Mouse (Mus musculus): ENCODE measurements around the gene Asxl1. TPM values are rescaled to one million over a fixed set of nuclear protein-coding genes. Genes with fewer than 3 reads are reported as not detected.

Gene Asxl1
- total RNA-seq, 2 experiments from 2014 or later: 34.6 to 34.9 TPM

DNA sequence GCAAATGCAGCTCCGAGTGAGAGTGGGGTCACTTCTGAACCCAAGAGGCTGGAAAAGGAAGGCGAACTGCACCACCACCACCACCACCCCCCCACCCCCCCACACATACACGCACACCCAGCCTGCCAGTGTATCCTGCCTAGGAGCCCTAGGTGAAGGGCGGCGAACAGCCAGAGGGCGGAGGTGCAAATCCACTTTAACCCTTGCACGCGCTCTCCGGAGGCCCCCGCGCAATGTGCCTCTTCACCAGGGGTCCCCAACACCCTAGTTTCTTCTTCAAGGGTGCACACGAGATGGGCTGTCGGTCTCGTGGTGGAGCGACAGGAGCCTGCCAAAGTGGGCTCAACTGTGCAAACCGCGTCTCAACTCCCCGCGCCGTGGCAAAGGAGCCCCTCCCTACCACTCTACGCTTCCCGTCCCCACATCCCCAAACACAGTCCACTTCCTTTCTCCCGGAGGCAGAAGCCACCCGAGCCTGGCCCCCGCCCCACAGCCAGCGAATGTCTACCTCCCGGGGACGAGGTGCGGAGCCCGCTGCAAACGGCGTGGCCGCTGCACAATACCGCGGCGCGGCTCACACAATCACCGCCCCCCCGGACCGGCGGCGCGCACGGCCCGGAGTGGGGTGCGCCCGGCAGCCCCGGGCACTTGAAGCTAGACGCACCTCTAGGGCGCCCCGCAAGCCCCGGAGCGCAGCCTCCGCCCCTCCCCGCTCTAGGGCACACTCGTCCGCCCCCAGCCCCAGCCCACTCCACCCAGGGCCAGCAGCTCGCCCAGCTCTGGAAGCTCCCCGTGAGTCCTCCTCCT is 98.0 kb downstream of the Asxl1 start:
- DNase-seq (ENCODE audit: low spot score in 2 of 2): no peak
- Histone ChIP-seq H3K4me3 (peak overlapping the region; percentile 85), H3K27ac (peak overlapping the region; percentile 94)
- no peak for TF ChIP-seq CTCF (conservative IDR thresholded peaks at IDR 0.05)

DNA sequence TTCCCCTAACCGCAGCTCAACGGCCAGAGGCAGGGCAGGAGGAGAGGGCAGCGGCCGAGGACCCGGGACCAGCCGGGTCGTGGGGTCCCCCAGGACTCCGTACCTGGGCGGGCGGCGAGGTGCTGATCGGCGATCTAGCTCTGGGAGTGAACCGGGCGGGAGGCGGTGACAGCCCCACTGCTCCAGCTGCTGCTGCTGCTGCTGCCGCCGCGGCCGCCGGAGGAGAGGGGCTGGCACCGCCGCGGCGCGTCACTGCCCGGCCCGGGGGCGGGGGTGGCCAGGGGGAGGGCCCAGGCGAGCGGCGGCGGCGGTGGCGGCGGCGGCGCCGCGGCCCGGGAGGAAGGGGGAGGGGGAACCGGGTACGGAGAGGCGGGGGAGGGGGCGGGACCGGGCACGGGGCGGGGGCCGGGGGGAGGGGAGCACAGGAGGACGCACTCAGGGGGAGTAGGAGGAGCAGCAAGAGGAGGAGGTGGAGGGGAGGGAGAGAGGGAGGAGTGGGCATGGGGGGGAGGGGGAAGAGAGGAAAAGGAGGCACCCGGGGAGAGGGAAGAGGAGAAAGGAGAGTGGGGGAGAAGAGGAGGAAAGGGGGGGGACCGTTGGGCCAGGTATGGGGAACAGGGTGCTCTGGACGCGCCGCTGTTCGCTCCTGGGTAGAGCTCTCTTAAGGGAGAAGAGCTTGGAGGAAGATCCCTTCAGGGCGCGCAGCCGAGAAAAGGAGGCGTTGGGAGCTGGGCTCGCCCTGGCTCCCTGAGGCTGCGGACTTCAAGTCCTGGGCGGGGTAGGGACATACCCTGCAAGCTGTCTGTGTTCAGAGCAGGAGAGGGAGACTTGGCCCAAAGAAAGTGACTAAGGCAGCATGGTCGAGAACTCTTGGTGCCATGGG is 98.9 kb downstream of the Asxl1 start:
- H3K27ac ChIP-seq: peak overlapping the region; percentile 94

GRCm38 (mm10) chr2:153445137-153446016 is 99.7 kb downstream of the Asxl1 start:
- no peak for TF ChIP-seq CTCF (conservative IDR thresholded peaks at IDR 0.05)
- Histone ChIP-seq H3K27ac (peak overlapping the region; percentile 87), H3K4me3 (peak overlapping the region; percentile 68)
- no peak for DNase-seq (ENCODE audit: low spot score in 2 of 2)

More for the DNA sequence above, 98.9 kb downstream of the Asxl1 start:
- DNase-seq (ENCODE audit: low spot score in 2 of 2): peak; percentile 32 to 54
- H3K4me3 ChIP-seq: peak overlapping the region; percentile 85
- TF ChIP-seq CTCF (conservative IDR thresholded peaks at IDR 0.05): no peak

- TF ChIP-seq CTCF (conservative IDR thresholded peaks at IDR 0.05): peak; percentile 92
- H3K27ac ChIP-seq: peak overlapping the region; percentile 87; the same call in 1 of the 2 replicates
- H3K4me3 ChIP-seq: peak overlapping the region; percentile 68
- peak; percentile 67 to 74 for DNase-seq (ENCODE audit: low spot score in 2 of 2)
Observed at GRCm38 (mm10) chr2:153446017-153446408, 100.4 kb downstream of the Asxl1 start.

DNA sequence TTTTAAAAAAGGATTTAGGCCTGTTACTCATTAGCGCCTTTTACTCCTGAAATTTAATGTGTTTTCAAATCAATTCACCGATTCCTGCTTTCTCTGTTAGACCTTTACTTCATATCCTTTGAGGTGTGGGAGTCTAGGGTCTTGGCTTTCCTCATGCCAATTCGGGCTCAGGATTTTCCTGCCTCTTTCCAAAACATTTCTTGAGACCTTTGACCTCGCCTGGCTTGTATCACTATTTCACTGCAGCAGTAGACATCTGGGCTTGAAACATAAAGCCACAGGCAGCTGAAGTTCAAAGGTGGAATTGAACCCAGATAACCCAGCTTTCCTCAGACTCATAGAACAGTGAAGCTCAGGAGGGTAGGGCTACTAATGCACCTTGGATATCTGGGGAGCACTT is 100.8 kb downstream of the Asxl1 start:
- no peak for TF ChIP-seq CTCF (conservative IDR thresholded peaks at IDR 0.05)
- Histone ChIP-seq H3K4me3 (no peak overlapping the region), H3K27ac (peak overlapping the region; percentile 19; the same call in 1 of the 2 replicates)
- DNase-seq (ENCODE audit: low spot score in 2 of 2): no peak

- TF ChIP-seq CTCF (conservative IDR thresholded peaks at IDR 0.05): no peak
- Histone ChIP-seq H3K4me3 (no peak overlapping the region), H3K27ac (no peak overlapping the region)
- DNase-seq (ENCODE audit: low spot score in 2 of 2): no peak
Observed at GRCm38 (mm10) chr2:153447719-153448118, 102.1 kb downstream of the Asxl1 start.

GRCm38 (mm10) chr2:153448519-153448918 is 102.9 kb downstream of the Asxl1 start:
- no peak for DNase-seq (ENCODE audit: low spot score in 2 of 2)
- TF ChIP-seq CTCF (conservative IDR thresholded peaks at IDR 0.05): no peak
- Histone ChIP-seq H3K27ac (no peak overlapping the region), H3K4me3 (no peak overlapping the region)

Other genes starting within 250 kb of the Asxl1 start
- gene Hck, start 237.4 kb upstream of the Asxl1 start, total RNA-seq (2021): 1 to 10 TPM; 1.9 to 2.2 TPM
- gene Tm9sf4, start 184.5 kb upstream of the Asxl1 start, total RNA-seq (2021): 100 to 1,000 TPM in 1 of 2 experiments, 10 to 100 TPM in 1; 96.8 to 101 TPM
- 10 to 100 TPM; 20.6 to 22.5 TPM for gene Tspyl3, start 120.4 kb upstream of the Asxl1 start, total RNA-seq (2021)
- gene Plagl2, start 104.4 kb upstream of the Asxl1 start, total RNA-seq (2021): 1 to 10 TPM; 5.5 to 5.8 TPM
- 10 to 100 TPM; 16.6 to 19.4 TPM for gene Pofut1, start 104.3 kb upstream of the Asxl1 start, total RNA-seq (2021)
- gene Kif3b, start 54.4 kb upstream of the Asxl1 start, total RNA-seq (2021): 10 to 100 TPM; 50.6 to 55.7 TPM
- not detected for gene 4930404H24Rik, start 147.0 kb downstream of the Asxl1 start, total RNA-seq (2021)
- 10 to 100 TPM; 47.6 to 52.1 TPM for gene Nol4l, start 184.1 kb downstream of the Asxl1 start, total RNA-seq (2021)

Data from layer of hippocampus, adult 2 months (tissue).